Mouse (Mus musculus): ENCODE data around the gene Atp1a4.

Gene Atp1a4

DNA sequence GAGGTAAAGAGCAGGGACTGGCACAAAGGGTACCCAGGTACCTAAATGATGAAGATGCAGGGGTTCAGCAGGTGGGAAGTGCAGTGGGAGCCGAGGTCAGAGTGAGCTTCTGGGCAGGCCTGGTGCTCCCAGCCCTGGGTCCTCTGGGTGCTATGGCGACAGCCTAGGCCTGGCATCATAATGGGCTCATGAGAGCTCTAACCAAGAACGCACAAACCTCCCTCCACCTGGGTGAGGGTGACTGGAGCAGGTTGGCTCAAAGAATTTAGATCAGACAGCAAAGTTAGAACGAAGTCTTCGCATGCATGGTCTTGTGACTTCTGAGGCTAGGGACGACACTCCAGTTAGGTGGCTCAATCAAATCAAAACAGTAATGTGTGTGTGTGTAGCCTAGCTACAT, at the start of gene Atp1a4:
Gene Atp1a4, minus strand, starts transcription at position 101 of the 400 bp plus-strand sequence.
- no peak for DNase-seq (ENCODE audit: low read depth)

DNA sequence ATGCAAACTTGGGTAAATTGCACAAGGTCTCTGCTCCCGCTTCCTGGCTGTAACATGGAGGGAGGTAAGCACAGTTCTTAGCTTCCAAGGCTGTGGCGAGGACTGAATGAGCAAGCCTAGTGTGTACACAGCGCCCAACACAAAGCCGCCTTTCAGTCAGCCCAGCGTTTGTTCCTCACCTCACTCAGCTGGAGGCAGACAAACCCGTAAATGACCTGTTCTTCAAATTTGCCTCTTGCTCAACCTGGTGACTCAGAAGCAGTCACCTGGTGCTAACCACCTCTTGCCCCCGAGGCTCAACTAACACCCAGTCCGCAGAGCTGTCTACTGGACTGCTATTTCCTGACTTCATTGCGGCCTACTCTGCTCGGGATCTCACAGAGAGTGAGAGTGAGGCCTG, 49.7 kb upstream of the Atp1a4 start:
- DNase-seq (ENCODE audit: low read depth) = peak; percentile 58

DNA sequence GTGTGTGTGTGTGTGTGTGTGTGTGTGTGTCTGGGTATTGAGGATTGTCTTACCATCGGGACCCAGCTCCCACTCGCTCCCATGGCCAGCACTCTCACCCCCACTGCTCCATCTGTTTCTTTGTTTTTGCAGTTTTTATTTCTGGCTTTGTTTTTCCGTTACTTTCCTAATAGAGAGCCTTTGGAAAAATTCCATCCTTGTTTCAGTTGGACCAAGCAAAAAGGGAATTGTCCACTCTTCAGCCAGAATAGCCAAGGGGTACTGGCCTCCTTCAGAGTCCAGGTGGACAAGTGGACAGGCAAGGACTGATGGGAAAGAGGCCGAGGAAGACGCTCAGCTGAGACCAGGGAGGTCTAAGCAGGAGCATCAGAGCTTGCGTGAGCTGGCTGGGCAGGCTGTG, 48.7 kb upstream of the Atp1a4 start:
- DNase-seq (ENCODE audit: low read depth) = no peak

DNA sequence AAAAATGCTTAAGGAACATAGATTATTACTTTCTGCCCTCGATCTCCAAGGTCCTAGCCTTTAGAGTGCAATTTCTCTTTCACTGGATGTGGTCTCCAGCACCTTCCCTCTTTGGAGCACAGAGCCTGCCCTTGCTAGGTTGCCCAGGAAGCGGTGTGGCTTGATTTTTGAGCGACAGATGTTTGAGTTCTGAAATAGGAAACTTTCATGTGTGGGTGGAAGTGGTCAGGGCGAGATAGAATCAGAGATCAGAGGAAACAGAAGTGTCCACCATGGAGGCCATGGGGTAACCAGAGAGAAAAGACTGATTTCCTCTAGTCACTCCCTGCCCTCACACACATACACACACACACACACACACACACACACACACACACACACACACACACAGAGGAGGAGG, 48.0 kb upstream of the Atp1a4 start:
- no peak for DNase-seq (ENCODE audit: low read depth)

DNA sequence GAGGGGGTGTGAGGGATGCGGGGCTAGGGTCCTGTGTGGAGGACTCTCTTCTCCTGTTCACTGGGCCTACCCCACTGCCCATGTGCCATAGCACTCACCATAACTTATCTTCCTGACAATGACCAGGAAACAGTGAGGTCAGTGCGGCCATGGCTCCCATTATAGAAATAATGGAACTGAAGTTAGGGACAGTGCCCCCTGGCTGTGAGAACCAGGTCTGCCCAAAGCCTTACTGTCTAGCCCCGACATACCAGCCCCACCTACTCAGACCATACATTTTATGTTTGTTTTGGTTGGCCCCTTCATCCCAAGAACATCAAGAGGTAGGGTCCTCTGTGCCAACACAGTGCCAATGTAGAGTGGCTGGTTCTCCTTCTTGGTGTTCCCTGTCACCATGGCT, 47.4 kb upstream of the Atp1a4 start:
- no peak for DNase-seq (ENCODE audit: low read depth)

DNA sequence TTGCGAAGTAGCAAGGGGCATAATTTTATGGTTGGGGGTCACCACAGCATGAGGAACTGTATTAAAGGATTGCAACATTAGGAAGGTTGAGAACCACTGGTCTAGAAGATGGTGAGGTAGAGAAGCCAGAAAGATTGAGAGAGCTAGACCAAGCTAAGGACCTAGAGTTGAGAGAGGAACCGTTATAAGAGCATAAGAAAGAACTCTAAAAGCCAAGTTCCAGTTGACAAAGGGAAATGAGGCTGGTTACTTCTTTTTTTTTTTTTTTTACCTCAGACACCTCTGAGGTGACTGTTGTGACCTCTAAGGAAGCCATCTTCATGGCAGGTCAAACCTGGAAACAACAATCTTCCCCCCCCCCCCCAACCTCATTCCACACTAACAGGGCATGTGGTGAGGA, 46.9 kb upstream of the Atp1a4 start:
- no peak for DNase-seq (ENCODE audit: low read depth)

DNA sequence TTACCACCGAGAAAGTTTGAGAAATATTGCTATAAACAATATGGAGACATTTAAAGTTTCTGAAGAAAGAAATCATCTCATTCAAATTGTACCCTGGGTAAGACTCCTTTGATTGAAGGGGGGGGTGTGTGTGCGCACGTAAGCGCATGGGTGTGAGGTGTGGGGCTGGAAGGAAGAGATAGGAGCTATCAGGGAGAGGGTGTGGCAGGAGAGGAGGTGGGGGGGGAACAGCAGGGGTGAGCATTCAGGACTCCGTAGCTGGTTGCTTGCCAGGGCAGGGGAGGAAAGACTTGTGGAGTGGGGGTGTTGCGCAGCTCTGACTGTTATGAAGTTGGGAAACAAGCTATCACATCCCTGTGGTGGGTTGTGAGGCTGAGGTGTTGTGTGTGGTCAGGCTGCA, 46.2 kb upstream of the Atp1a4 start:
- DNase-seq (ENCODE audit: low read depth) = no peak

DNA sequence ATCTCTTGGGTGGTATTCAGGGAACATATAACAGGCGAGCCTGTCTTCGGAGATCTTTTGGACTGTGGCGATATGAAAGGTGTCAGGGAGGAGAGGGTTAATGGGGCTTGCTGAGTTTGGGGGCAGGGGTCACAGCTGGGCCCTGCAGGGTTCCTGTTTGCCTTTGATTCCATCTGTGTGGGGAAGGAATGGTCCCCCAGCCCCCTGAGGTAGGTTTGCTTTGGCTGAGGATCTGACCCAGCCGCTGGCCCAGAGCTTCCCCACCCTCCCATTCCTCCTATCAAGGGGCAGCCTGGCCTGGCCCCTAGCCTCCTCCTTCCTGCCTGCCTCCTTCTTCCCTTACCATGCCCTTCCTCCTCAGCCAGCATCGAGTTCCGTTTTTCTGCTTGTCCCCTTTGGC, 44.6 kb upstream of the Atp1a4 start:
- DNase-seq (ENCODE audit: low read depth) = no peak

DNA sequence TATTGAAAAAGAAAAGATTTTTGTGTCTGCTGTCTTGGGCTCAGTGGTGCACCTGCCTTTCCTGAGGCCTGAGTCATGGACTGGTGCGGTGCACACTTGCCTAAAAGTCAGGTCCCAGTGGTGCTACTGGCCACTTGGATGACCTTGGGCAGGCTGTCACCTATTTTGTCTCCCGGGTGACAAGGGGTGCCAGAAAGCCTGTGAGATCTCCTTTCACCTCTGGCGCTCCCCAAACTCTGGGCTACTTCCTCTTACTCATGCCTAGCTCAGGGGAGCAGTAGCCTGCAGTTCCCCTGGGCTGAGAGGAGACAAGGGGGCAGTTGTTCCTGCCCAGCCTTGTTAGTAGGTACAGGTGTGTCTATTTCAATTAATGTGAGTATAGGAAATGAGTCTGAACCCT, 44.1 kb upstream of the Atp1a4 start:
- DNase-seq (ENCODE audit: low read depth) = no peak

DNA sequence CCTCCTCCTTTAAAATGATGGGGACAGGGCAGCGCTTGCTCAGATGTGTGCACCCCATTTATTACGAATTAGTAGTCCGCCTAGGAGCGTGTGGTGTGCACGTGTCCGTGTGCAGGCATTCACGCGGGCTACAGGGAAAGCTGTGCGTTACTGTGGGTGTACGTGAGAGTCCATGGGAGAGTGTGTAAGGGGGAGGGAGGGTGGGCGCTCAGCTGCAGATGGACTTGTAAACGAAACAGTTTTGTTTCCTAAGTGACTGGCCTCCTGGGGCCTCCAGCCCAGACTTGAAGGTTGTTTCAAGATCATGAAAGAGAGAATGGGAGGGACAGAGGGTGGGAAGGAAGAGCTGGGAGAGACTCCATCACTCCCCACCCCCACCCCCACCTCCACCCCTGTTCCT, 43.0 kb upstream of the Atp1a4 start:
- peak; percentile 22 for DNase-seq (ENCODE audit: low read depth)

DNA sequence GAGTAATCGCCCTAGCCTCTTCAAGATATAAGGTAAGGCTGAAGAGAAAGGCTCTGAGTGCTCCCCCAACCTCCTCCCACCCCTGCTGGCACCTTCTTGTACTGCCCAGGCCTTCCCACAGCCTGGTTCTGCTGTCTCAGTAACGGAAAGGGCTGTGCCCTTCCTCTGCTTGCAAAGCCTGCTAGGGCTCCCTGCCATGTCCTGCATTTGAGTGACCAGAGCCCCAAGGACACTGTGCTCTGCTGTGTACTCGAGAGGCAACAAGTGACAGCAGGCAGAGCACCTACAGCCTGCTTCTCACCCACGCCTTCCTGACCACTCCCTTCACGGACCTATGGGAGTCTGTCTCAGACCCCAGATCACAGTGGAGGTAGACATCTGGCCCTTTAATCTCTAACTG, 42.0 kb upstream of the Atp1a4 start:
- DNase-seq (ENCODE audit: low read depth) = peak; percentile 24

DNA sequence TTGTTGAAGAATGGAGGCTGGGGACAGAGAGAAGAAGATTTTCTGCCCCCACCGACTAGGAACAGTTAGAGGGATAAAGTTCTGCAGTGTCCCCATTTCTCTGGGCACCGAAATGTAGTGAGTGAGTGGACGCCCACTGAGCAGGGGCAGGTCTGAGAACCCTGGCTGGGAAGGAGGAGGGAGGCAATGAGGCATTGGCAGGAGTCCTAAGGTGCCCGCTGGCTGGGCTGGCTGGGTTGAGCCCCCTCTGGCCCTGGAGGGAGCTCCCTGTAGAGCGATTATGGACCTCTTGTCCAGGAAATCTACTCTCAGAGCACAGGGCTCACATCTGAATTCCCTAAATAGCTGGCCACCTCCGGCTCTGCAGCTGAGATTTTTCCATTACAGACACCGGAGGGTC, 41.3 kb upstream of the Atp1a4 start:
- no peak for DNase-seq (ENCODE audit: low read depth)

DNA sequence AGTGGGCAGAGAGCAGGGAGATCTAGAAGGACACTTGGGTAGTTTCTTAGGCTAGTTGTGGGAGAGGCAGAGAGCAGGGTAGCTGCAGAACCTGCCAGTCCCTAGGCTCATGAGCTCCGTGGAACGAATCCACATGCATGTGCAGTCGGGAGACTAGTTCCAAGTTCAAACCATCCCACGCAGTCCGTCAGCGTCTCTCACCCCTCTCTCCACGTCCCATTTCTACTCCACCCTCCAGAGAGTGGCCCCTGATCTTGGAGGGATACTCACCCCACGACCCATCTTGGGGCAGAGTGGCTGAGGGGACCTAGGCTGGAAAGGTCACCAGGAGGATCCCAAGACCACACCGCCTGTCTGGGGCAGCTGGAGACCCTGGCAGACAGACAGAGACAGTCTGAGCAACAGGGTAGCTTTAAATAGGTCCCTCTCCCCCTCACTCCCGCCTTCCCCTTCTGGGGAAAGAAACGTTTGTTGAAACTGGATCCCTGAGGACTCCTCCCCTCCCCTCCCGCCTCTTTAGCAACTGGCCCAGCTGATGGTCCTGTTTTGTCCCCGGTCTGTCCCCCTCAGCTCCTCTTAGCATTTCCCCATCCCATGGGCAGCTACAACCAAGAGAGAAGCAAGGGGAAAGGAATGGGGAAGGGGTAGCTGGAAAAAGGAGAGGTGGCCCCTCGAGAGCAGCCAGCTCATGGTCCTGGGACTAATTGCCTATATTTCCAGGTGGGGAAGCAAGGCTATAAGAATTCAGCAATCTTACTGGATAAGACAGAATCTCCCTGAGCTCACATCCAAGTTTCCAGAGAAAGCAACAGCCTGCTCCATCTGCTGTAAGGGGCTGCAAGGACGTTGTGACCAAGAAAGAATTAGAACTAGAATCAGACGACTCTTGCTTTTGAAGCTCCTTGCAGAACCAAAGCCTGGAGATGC, 39.7 kb upstream of the Atp1a4 start, which contains the start of gene Atp1a2:
Gene Atp1a2, minus strand, starts transcription at position 454 of the 927 bp plus-strand sequence.
- DNase-seq (ENCODE audit: low read depth) = no peak

DNA sequence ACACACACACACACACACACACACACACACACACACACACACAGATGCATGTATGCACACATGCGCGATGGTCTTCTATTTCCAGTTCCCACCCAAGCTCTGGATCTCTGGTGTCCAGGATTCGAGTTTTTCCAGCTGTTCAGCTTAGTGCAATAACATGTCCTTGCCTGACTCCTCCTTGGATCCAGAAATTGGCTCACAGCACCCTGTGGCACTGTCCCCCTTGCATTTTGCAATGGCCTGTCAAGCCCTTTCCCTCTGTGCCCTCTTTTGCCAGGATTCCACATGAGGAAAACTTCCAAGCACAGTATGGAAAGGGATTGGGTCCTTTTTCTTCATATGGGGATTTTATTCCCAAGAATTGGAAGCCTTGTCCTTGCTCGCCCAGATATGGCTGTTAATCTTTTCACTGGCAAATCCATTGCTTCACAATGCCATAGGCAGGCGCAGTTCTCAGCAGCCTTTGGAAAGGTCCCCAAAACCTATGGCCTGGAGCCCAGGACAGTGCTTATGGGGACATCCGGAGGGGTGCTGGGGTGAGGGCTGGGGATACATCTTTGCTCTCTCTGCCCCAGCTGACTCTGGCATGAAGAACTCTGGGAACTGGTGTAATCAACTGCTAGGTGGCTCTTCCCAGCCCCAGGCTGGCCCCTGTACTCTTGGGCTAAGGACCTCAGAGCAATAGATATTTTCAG, 38.7 kb upstream of the Atp1a4 start:
- no peak for DNase-seq (ENCODE audit: low read depth)

DNA sequence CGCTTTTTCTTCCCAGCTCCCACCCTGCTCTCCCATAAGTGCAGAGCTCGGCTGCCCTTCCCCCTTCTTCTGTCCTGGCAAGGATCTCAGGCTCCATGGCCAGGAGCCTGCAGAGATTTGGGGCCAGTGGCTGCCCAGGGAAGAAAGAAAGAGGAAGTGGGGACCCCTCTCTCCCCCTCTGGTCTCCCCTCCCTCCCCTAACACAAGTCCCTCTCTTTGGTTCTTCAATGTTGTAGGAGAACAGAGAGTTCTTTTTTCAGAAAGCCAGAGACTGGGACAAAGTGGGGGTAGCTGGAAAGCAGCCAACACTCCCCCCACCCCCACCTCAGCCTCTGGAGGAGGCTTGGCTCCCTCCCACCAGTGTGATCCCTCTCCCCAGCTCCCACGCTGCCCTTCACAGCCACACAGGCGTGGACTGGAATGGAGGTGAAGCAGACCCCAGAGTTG, 37.6 kb upstream of the Atp1a4 start:
- DNase-seq (ENCODE audit: low read depth) = no peak

DNA sequence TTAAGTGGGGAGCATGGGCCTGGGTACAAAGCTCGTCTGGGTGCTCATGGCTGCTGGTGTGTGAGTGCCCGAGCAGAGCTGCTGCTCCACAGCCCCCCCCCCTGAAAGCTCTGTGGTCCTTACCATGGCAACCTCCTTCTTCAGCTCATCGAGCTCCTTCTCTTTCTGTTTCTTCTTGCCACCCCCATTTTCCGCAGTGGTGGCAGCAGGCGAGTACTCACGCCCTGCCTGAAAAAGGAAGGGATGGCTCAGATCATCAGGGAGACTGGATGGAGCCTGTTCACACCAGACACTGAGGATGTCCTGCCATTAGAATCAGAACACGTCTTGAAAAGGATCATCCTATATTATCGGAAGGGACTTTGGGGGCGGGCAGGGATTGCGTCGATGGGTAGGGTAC, 35.2 kb upstream of the Atp1a4 start:
- DNase-seq (ENCODE audit: low read depth) = no peak

DNA sequence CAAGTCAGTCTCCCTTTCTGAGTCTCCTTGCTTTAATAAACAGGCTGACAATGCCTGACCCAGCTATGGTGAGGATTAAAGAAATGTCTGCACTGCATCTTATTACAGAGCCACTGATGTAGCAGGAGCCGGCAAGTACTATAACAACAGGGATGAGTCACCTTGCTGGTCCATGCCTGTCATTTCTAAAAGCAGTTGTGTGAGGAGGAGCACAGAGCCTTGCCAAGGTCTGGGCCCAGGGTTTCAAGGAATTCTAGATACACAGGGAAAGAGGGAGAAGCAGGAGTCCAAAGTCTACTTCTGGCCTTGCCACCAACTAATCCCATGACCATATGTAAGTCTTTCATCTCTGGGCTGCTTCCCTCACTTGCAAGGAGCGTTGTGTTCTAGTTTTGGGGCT, 34.7 kb upstream of the Atp1a4 start:
- DNase-seq (ENCODE audit: low read depth) = no peak

DNA sequence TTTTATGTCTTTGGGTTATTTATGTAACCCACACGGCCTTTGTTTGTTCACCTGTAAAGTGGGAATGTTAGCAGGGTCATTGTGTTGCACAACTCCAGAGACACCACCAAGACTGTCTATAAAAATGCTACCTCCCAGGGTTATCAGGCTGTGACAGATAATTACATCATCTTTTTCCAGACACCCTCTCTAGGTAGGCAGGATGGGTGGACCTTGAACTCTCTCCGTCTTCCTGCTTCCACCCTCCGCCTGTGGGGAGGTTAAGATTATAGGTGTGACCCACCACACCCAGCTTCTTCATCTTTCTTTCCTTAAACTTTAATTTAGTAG, 31.4 kb upstream of the Atp1a4 start:
- no peak for DNase-seq (ENCODE audit: low read depth)

DNA sequence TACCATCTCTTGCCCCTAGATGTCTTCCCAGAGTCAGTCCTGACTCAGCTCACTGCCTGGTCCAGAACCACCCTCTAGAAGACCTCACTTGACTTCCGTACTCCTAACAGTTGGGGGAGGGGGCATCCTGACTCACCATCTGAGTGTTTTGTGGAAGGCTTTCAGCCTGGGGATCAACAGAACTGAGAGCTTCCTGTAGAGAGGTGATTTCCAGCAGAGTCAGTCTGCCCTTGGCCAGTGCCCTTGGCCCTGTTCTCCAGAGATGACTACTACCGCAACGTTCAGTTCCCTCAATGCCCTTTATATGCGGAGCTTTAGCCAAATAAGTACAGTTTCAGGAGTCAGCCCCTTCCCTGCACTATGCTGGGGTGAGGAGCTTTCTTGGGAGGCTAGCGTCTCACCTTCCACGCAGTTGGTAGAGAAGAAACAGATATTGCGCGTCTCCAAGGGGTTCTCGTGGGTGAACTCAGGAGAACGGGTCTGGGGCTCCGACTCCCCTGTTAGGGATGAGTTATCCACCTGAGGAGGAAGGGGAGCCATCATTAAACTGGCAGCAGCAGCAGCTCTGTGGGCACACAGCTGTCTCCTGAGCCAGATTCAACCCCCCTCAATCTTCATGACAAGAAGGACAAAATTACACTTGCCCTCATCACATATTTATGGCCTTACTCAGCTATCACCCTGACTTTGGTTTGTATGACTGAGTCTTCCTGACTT, 30.8 kb upstream of the Atp1a4 start:
- peak; percentile 29 for DNase-seq (ENCODE audit: low read depth)

DNA sequence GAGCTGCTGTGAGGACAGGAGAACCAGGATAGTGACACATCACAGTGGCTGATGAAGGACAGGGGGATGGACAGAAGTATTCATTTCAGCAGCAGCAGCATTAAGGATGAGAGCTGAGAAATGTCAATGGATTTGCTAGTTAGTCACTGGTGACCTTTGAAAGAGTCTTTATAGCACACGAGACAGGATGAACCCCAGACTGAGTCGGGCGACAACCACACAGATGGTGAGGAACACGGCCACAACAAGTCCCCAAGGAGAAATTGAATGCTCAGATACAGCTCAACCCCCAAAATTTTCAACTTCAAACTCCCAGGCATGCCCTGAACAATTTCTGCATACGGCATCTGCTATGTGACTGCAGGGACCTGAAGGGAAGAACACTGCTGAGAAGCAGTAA, 28.5 kb upstream of the Atp1a4 start:
- DNase-seq (ENCODE audit: low read depth) = no peak

DNA sequence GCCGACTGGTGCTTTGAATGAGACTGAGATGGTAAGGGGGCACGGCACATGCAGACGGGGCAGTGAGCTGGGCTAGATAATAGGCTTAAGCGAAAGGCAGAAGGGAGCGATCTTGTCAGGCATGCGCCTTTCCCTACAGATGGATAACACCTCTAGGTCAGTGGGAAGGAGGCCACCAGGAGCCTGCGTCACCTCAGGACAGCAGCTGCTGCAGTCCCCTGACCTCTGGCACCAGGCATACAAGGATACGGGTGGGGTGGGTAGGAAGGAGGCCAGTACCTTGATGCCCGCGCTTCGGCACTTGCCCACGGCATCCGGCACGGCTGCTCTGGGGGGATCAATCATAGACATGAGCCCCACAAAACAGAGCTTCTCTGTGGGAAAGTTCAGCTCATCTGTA, 26.0 kb upstream of the Atp1a4 start:
- DNase-seq (ENCODE audit: low read depth) = no peak

DNA sequence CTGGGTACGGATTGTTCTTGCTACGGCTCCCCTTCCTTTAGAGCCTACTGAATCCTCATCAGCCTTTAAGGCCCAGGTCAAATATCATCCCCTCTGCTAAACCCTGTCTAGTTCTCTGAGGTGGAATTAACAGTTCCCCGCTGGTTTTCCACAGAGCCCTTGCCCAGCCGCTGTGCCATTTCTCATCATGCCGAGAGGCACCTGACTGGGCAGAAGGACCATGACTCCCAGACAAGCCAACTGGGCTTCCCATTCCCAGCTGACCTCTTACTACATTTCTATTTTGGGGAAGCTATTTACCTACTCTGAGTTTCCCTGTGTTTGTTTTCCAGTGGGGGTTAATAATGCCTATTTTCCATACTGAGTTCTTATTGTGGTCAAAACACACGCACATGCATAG, 24.9 kb upstream of the Atp1a4 start:
- no peak for DNase-seq (ENCODE audit: low read depth)
